Mouse (Mus musculus) intestine, embryonic 15.5 days (tissue): ENCODE measurements around the gene Tnip2. TPM values are rescaled to one million over a fixed set of nuclear protein-coding genes. Genes with fewer than 3 reads are reported as not detected.

Experiments
- ATAC-seq: fragments of 200-750 bp; cut with Nextera tagmentation; 2 replicates; pipeline ENCODE4 v1.8.0; 2017; ENCODE audit warnings: moderate TSS enrichment, moderate library complexity
- H3K27ac ChIP-seq: fragments of 300-500 bp; sonication (generic); 2 replicates; pipeline ENCODE4 v1.5.1; 2015; ENCODE audit warnings: mild to moderate bottlenecking, inconsistent platforms
- H3K27me3 ChIP-seq: fragments of 300-500 bp; sonication (generic); replicated peaks from 2 replicates; pipeline ENCODE4 v1.6.1; 2015; ENCODE audit warnings: inconsistent platforms
- H3K36me3 ChIP-seq: fragments of 300-500 bp; sonication (generic); 2 replicates; pipeline ENCODE4 v1.6.1; 2015; ENCODE audit warnings: inconsistent platforms
- H3K4me1 ChIP-seq: fragments of 300-500 bp; sonication (generic); replicated peaks from 2 replicates; pipeline ENCODE4 v1.6.1; 2015; ENCODE audit warnings: inconsistent platforms
- H3K4me2 ChIP-seq: fragments of 300-500 bp; sonication (generic); replicated peaks from 2 replicates; pipeline ENCODE4 v1.6.1; 2015; ENCODE audit warnings: mild to moderate bottlenecking, inconsistent platforms
- H3K4me3 ChIP-seq: fragments of 300-500 bp; sonication (generic); replicated peaks from 2 replicates; pipeline ENCODE4 v1.5.1; 2015; ENCODE audit warnings: inconsistent platforms
- H3K9ac ChIP-seq: fragments of 300-500 bp; sonication (generic); 2 replicates; pipeline ENCODE4 v1.6.1; 2015; ENCODE audit warnings: inconsistent platforms
- H3K9me3 ChIP-seq: fragments of 300-500 bp; sonication (generic); 2 replicates; pipeline ENCODE4 v1.6.1; 2016; ENCODE audit warnings: inconsistent platforms
- WGBS: fragments of 180-500 bp; shearing (Covaris S2); methylation state at CpG from one replicate; pipeline ENCODE4 v1.1.7; 2015; 5-methylcytosine and 5-hydroxymethylcytosine counted together
- polyA plus RNA-seq: library from polyadenylated mRNA; unstranded; fragments of >200 nt; fragmentation: Nextera tagmentation; extraction: Ambion mirVana; gene quantifications from 2 replicates; pipeline ENCODE4 v1.2.1, GENCODE M21; 2015

Gene Tnip2
- 14.4 and 16.2 TPM in 2 replicates for polyA plus RNA-seq

- H3K4me2 ChIP-seq, result peak within 1 kb of the TSS; percentile 91
- under 1% methylated on average over 61 of the region's 64 CpGs for WGBS
- ATAC-seq, result peak; percentile 99
- H3K4me1 ChIP-seq, result no peaks in the 10 kb centered on the region
- no peaks in the 10 kb centered on the region for H3K27me3 ChIP-seq
- H3K27ac ChIP-seq, result no peak within 1 kb of the TSS
- no peaks in the 10 kb centered on the region for H3K36me3 ChIP-seq
- no peaks in the 10 kb centered on the region for H3K9me3 ChIP-seq
- H3K9ac ChIP-seq, result peak within 1 kb of the TSS; percentile 73
- H3K4me3 ChIP-seq, result peak within 1 kb of the TSS; percentile 77
Measured at GRCm38 (mm10) chr5:34513466-34514217, at the start of gene Tnip2. Tnip2 (minus strand) TSS chr5:34513991.

- Histone ChIP-seq H3K4me1 (peaks cover 12% of the 10 kb centered on the region), H3K27me3 (no peaks in the 10 kb centered on the region), H3K27ac (no peak overlapping the region), H3K36me3 (peaks cover 10% of the 10 kb centered on the region), H3K9me3 (no peaks in the 10 kb centered on the region), H3K4me3 (no peak overlapping the region), H3K4me2 (no peak overlapping the region), H3K9ac (no peak overlapping the region)
- no peak for ATAC-seq
- WGBS, result 89% methylated on average over 4 of the region's 4 CpGs
Measured at GRCm38 (mm10) chr5:34551821-34552220, 38.0 kb upstream of the Tnip2 start.

GRCm38 (mm10) chr5:34550251-34550650, 36.5 kb upstream of the Tnip2 start:
- no peaks in the 10 kb centered on the region for H3K9me3 ChIP-seq
- no peaks in the 10 kb centered on the region for H3K27me3 ChIP-seq
- WGBS, result 20% methylated on average over 6 of the region's 6 CpGs
- H3K9ac ChIP-seq, result peak overlapping the region; percentile 97; the same call in 1 of the 2 replicates
- peak overlapping the region; percentile 97 for H3K4me3 ChIP-seq
- ATAC-seq, result no peak
- H3K27ac ChIP-seq, result no peak overlapping the region
- peaks cover 12% of the 10 kb centered on the region for H3K4me1 ChIP-seq
- peak overlapping the region; percentile 91 for H3K4me2 ChIP-seq
- peaks cover 5% of the 10 kb centered on the region; the same call in 1 of the 2 replicates for H3K36me3 ChIP-seq

GRCm38 (mm10) chr5:34549483-34550221, 35.9 kb upstream of the Tnip2 start:
- 2% methylated on average over 47 of the region's 49 CpGs for WGBS
- H3K4me1 ChIP-seq, result peaks cover 12% of the 10 kb centered on the region
- peak overlapping the region; percentile 38; the same call in 1 of the 2 replicates for H3K27ac ChIP-seq
- peak overlapping the region; percentile 97 for H3K9ac ChIP-seq
- H3K4me3 ChIP-seq, result peak overlapping the region; percentile 97
- H3K4me2 ChIP-seq, result peak overlapping the region; percentile 91
- ATAC-seq, result peak; percentile 91
- H3K9me3 ChIP-seq, result no peaks in the 10 kb centered on the region
- no peaks in the 10 kb centered on the region for H3K27me3 ChIP-seq
- peaks cover 5% of the 10 kb centered on the region; the same call in 1 of the 2 replicates for H3K36me3 ChIP-seq

- Histone ChIP-seq H3K27ac (no peak overlapping the region), H3K36me3 (peaks cover 5% of the 10 kb centered on the region; the same call in 1 of the 2 replicates), H3K4me2 (peak overlapping the region; percentile 91), H3K4me3 (peak overlapping the region; percentile 97), H3K27me3 (no peaks in the 10 kb centered on the region), H3K4me1 (peaks cover 12% of the 10 kb centered on the region), H3K9me3 (no peaks in the 10 kb centered on the region), H3K9ac (peak overlapping the region; percentile 97)
- 24% methylated on average over 8 of the region's 8 CpGs for WGBS
- ATAC-seq, result peak; percentile 52
Measured at GRCm38 (mm10) chr5:34549135-34549482, 35.3 kb upstream of the Tnip2 start.

- H3K27me3 ChIP-seq, result no peaks in the 10 kb centered on the region
- no peak for ATAC-seq
- peaks cover 12% of the 10 kb centered on the region for H3K4me1 ChIP-seq
- no peak overlapping the region for H3K4me3 ChIP-seq
- H3K27ac ChIP-seq, result no peak overlapping the region
- H3K9ac ChIP-seq, result no peak overlapping the region
- H3K4me2 ChIP-seq, result no peak overlapping the region
- peaks cover 5% of the 10 kb centered on the region; the same call in 1 of the 2 replicates for H3K36me3 ChIP-seq
- H3K9me3 ChIP-seq, result no peaks in the 10 kb centered on the region
Measured at GRCm38 (mm10) chr5:34547410-34547809, 33.6 kb upstream of the Tnip2 start.

GRCm38 (mm10) chr5:34543114-34543513, 29.3 kb upstream of the Tnip2 start:
- Histone ChIP-seq H3K4me3 (no peak overlapping the region), H3K4me1 (0 out of 2 replicates have a peak, but pooled peaks cover 2% of the 10 kb centered on the region), H3K9ac (no peak overlapping the region), H3K27ac (no peak overlapping the region), H3K36me3 (no peaks in the 10 kb centered on the region), H3K27me3 (no peaks in the 10 kb centered on the region), H3K9me3 (no peaks in the 10 kb centered on the region), H3K4me2 (no peak overlapping the region)
- 47% methylated on average over 4 of the region's 4 CpGs for WGBS
- no peak for ATAC-seq

- no peaks in the 10 kb centered on the region for H3K27me3 ChIP-seq
- WGBS, result 71% methylated on average over 1 of the region's 1 CpGs
- H3K27ac ChIP-seq, result no peak overlapping the region
- H3K4me3 ChIP-seq, result no peak overlapping the region
- H3K9me3 ChIP-seq, result no peaks in the 10 kb centered on the region
- no peak overlapping the region for H3K9ac ChIP-seq
- ATAC-seq, result no peak
- no peaks in the 10 kb centered on the region for H3K36me3 ChIP-seq
- H3K4me2 ChIP-seq, result no peak overlapping the region
- H3K4me1 ChIP-seq, result 0 out of 2 replicates have a peak, but pooled peaks cover 3% of the 10 kb centered on the region
Measured at GRCm38 (mm10) chr5:34542166-34542565, 28.4 kb upstream of the Tnip2 start.

- 0 out of 2 replicates have a peak, but pooled peaks cover 3% of the 10 kb centered on the region for H3K4me1 ChIP-seq
- no peak overlapping the region for H3K9ac ChIP-seq
- WGBS, result 79% methylated on average over 2 of the region's 2 CpGs
- no peak overlapping the region for H3K4me3 ChIP-seq
- no peak overlapping the region for H3K4me2 ChIP-seq
- H3K27me3 ChIP-seq, result no peaks in the 10 kb centered on the region
- ATAC-seq, result no peak
- H3K9me3 ChIP-seq, result no peaks in the 10 kb centered on the region
- H3K36me3 ChIP-seq, result no peaks in the 10 kb centered on the region
- no peak overlapping the region for H3K27ac ChIP-seq
Measured at GRCm38 (mm10) chr5:34539121-34539520, 25.3 kb upstream of the Tnip2 start.

GRCm38 (mm10) chr5:34538527-34538926, 24.7 kb upstream of the Tnip2 start:
- Histone ChIP-seq H3K4me2 (no peak overlapping the region), H3K4me3 (no peak overlapping the region), H3K27ac (no peak overlapping the region), H3K9ac (no peak overlapping the region), H3K4me1 (0 out of 2 replicates have a peak, but pooled peaks cover 3% of the 10 kb centered on the region), H3K27me3 (no peaks in the 10 kb centered on the region), H3K9me3 (no peaks in the 10 kb centered on the region), H3K36me3 (no peaks in the 10 kb centered on the region)
- 26% methylated on average over 5 of the region's 5 CpGs for WGBS
- ATAC-seq, result no peak

- Histone ChIP-seq H3K4me1 (0 out of 2 replicates have a peak, but pooled peaks cover 3% of the 10 kb centered on the region), H3K4me2 (no peak overlapping the region), H3K4me3 (no peak overlapping the region), H3K27ac (no peak overlapping the region), H3K36me3 (no peaks in the 10 kb centered on the region), H3K27me3 (no peaks in the 10 kb centered on the region), H3K9me3 (no peaks in the 10 kb centered on the region), H3K9ac (no peak overlapping the region)
- no peak for ATAC-seq
- WGBS, result 73% methylated on average over 7 of the region's 7 CpGs
Measured at GRCm38 (mm10) chr5:34538079-34538478, 24.3 kb upstream of the Tnip2 start.

GRCm38 (mm10) chr5:34535831-34536230, 22.0 kb upstream of the Tnip2 start:
- 0 out of 2 replicates have a peak, but pooled peaks cover 3% of the 10 kb centered on the region for H3K4me1 ChIP-seq
- 80% methylated on average over 7 of the region's 7 CpGs for WGBS
- no peak overlapping the region for H3K9ac ChIP-seq
- ATAC-seq, result no peak
- no peak overlapping the region for H3K27ac ChIP-seq
- no peaks in the 10 kb centered on the region for H3K36me3 ChIP-seq
- H3K9me3 ChIP-seq, result no peaks in the 10 kb centered on the region
- no peak overlapping the region for H3K4me2 ChIP-seq
- no peaks in the 10 kb centered on the region for H3K27me3 ChIP-seq
- H3K4me3 ChIP-seq, result no peak overlapping the region
